Mouse (Mus musculus) E14TG2a.4 (cell line): ENCODE measurements around the gene Gna15.

Source experiments
- CTCF ChIP-seq: conservative IDR thresholded peaks from 2 replicates; pipeline ENCODE4 v1.5.1; 2014; ENCODE audit warnings: low read length
- NANOG ChIP-seq: IDR thresholded peaks from 2 replicates; pipeline ENCODE4 v1.6.1; 2014; ENCODE audit warnings: borderline replicate concordance, low read length, mixed read lengths
- POU5F1 ChIP-seq: IDR thresholded peaks from 2 replicates; pipeline ENCODE4 v1.6.1; 2014; ENCODE audit warnings: low read length, borderline replicate concordance

DNA sequence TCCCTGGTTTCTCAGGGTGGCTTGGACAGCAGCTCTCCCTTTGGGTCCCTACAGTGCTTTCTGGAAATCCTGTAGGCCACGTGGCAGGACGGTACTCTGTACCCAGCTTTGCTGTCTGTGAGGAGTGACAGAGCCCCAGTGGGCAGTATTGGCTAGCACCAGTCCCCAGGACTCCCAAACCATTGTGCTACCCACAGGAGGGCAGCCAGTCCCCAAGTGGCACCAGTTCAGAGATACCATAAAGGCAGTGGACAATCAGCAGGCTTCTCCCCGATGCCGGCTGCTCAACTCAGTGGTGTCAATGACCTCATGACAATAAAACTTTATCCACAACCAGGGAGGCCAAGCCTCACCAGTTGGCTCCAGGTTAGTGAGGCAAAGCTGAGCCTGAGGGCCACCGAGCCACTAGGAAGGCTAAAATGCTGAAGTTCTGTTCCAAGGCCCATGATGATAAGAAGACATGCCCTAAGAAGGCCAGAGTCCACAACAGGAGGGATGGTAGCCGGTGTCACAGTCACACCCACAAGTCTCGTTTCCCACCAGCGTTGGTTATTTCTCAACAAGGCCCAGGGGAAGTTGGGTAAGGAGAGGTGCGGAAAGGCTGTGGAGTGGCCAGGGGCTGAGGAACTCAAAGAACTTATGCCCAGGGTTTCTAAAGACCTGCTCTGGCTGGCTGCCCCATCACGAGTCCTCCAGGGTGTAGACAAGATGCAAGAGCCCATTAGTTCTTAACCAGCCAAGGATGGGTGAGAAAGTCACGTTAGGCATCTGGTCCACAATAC lies 29.6 kb downstream of the Gna15 start:
- TF ChIP-seq CTCF, result no peak
- no peak for TF ChIP-seq NANOG
- TF ChIP-seq POU5F1, result no peak
